Mouse (Mus musculus) megakaryocyte, embryonic 14.5 days (primary cell): ENCODE results near the gene Abcb10.

Experiments used
- FLI1 ChIP-seq: IDR thresholded peaks from 2 replicates; pipeline ENCODE4 v1.6.1; 2012; ENCODE audit warnings: low read length, inconsistent platforms, mixed read lengths
- GATA1 ChIP-seq: IDR thresholded peaks from 3 replicates; pipeline ENCODE4 v1.6.1; 2012; ENCODE audit warnings: mixed read lengths, low read length, inconsistent platforms, borderline replicate concordance

DNA sequence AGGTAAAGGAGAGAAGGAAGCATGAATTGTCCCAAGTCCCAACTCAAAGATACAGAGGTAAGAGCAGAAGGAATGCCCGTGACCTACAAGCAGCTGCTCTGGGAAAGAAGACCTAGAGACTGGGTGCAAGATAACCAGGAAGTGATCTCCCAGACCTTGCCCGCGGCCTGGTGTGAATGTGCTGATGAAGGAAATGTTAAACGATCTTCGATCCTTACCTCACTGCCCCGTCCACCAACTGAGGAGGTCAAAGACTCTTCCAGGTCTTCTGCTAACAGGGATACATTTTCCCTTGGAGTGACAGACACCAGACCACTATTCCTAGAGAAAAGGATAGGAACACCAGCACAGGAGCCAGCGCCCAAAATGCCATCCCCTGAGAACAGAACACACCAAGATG, 53.9 kb downstream of the Abcb10 start:
- TF ChIP-seq GATA1 (no peak), FLI1 (no peak)
